Mouse (Mus musculus) megakaryocyte, embryonic 14.5 days (primary cell): ENCODE data around the gene Prim1.

ENCODE experiments used
- FLI1 ChIP-seq: IDR thresholded peaks from 2 replicates; pipeline ENCODE4 v1.6.1; 2012; ENCODE audit warnings: low read length, inconsistent platforms, mixed read lengths
- GATA1 ChIP-seq: IDR thresholded peaks from 3 replicates; pipeline ENCODE4 v1.6.1; 2012; ENCODE audit warnings: mixed read lengths, low read length, inconsistent platforms, borderline replicate concordance

DNA sequence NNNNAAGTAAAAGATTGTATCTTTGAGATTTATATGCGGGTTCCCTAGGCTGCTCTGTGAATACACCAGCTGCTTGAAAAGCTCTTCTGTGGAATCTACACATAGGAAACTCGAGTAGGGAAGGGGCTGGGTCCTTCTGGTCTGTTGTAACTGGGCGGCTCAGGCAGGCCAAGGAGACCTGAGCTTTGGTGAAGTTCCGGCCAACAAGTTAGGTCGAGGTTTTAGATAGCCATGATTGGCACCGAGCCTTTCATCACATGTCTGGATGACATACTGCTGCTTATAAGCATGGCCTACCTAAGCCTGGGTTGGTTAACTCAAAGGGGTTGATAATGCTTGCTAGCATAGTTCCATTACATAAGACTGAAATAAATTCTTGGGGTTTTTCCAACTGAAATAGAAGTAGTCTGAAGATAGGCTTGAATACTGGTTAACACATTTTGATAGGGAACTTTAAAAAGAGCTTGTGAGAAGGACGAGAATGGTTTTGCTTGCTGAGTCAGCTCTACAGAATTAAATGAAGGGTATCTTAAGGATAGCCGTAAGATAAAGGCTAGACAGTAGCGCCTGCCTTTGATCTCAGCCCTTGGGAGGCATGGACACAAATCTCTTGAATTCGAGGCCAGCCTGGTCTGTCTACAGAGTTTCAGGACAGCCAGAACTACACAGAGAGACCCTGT is 21.9 kb downstream of the Prim1 start:
- TF ChIP-seq GATA1 = no peak
- no peak for TF ChIP-seq FLI1
